Mouse (Mus musculus) lung, adult 2 months (tissue): ENCODE measurements around the gene Fkbp5.

Source experiments
- CTCF ChIP-seq: fragments of 200-500 bp; IDR thresholded peaks from 2 replicates; pipeline ENCODE4 v1.5.1; 2011; ENCODE audit warnings: mild to moderate bottlenecking, low read length, control low read depth; ENCODE audit not compliant: insufficient read depth
- POLR2A ChIP-seq: fragments of 200-500 bp; IDR thresholded peaks from 2 replicates; pipeline ENCODE4 v1.6.1; 2011; ENCODE audit warnings: low read depth, mild to moderate bottlenecking, control low read depth, low read length, borderline replicate concordance; ENCODE audit errors: extremely low read depth

- TF ChIP-seq CTCF (no peak), POLR2A (no peak)
Measured at GRCm38 (mm10) chr17:28485446-28485948, 31.8 kb downstream of the Fkbp5 start.
